ENCODE assay signal across 1 mouse cellular context in the genomic region with DNA sequence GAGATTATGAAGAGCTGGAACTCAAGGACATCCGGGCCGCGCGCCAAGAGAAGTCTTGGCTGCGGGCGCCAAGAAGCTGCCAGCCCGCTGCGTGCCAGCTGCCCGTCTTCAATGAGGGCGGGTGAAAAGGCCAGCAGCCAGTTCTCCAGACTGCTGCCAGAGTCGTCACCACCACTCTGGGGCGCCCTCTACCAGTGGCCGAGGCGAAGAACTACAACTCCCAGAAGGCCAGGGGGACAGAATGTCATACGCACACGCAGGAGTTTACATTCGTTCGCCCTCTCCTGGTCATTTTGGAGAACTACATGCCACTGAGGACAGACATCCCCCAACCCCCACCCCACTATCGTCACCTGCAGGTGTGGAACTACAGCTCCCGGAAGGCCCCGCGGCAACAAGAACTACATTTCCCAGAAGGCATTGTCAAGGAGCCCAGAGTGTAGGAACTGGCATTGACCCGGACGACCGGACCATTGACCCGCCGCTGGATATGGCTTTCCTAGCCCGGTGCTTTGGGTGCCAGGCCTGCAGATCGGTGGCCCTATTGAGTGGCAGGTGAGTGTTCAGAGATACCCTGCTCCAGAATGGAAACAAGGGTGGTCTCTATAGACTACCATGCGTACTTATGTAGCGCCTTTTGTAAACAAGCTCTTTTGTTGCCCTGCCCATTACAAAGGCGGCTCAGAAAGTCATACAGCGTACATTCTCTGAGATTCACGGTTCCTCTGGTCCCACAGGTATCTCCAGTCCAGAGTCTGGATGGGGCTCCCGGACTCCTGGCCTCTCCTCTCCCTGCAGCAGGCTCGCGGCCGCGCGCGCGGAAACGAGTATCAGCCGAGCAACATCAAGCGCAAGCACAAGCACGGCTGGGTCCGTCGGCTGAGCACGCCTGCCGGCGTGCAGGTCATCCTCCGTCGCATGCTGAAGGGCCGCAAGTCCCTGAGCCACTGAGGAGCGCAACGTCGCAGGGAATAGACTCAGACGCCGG.
TF ChIP-seq lines count a peak whose summit lies in the region.

A gene (plus strand): TSS at position 447 of the 988 bp plus-strand sequence.

TF ChIP-seq in MEL, 35 proteins besides CTCF, POLR2A, EP300 and RAD21 (continued from another document):
- no peak for TF ChIP-seq RCOR1 (IDR thresholded peaks at IDR 0.05; ENCODE audit: low read depth, low read length)
- TF ChIP-seq SMC3 (IDR thresholded peaks at IDR 0.05; ENCODE audit: low read depth, low read length), result peak; percentile 49; the same call in 1 of the 2 replicates
- no peak for TF ChIP-seq ZNF384 (IDR thresholded peaks at IDR 0.05; ENCODE audit: low read depth, low read length)
- TF ChIP-seq TAL1 (IDR thresholded peaks at IDR 0.05; ENCODE audit: low read length), result peak; percentile 18; the same call in 1 of the 2 replicates
- peak; percentile 98 for TF ChIP-seq HCFC1 (IDR thresholded peaks at IDR 0.05; ENCODE audit: low read depth, low read length)
